Mouse (Mus musculus) left cerebral cortex, adult 18-20 months (tissue): ENCODE results near the gene Grm7. TPM values are rescaled to one million over a fixed set of nuclear protein-coding genes. Genes with fewer than 3 reads are reported as not detected.

Experiments used
- DNase-seq, 2 experiments: peaks; one replicate each; pipeline ENCODE4 v3.0.0; 2021 to 2022; ENCODE audit warnings: low spot score in 2 of 2, mixed read lengths in 1 of 2
- total RNA-seq, 2 experiments: library from RNA; stranded (reverse); gene quantifications; 2 replicates each; pipeline ENCODE4 v1.2.3; 2021

Gene Grm7
- total RNA-seq, 2 experiments from 2014 or later = 66.6 to 73.5 TPM

DNA sequence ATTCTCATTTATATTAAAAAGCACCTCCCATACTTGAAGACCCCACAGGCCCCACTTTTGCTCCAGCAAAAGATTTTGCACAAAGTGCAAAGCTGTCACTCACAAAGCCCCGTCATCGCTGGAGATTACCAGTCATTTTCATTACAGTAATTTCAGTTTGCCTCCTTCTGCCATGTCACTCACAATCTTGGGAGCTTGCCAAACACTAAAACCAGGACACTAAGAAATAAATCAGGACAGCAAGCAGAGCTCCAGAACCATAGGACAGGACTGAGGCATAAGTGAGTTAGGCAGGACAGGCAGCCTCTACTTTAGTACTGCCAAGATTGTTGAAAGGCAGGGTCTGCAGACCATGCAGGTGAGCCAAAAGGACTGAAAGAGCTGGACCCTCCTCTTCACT, 884.6 kb downstream of the Grm7 start:
- DNase-seq = no peak

GRCm38 (mm10) chr6:111558588-111558987, 913.2 kb downstream of the Grm7 start:
- no peak for DNase-seq

- no peak for DNase-seq
Observed at GRCm38 (mm10) chr6:111559459-111559858, 914.1 kb downstream of the Grm7 start.

DNA sequence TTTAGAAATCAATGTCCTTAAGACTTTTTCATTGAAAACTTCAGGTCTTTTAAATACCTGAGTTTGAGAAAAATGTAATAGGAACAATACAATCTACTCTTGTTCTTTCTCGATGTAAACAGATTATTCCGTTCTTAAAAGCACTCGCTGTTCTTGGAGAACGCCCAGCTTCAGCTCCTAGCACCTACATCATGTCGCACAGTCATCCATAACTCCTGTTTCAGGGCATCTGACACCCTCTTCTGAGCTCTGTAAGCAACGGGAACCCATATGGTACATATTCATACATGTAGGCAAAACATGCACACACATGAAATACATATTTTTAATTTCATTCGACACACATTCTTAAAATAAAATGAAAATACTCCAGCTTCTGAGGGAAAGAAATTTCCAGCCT, 916.0 kb downstream of the Grm7 start:
- DNase-seq = no peak

GRCm38 (mm10) chr6:111571471-111572088, 926.2 kb downstream of the Grm7 start:
- DNase-seq = no peak

- no peak for DNase-seq
Observed at GRCm38 (mm10) chr6:111584851-111585250, 939.5 kb downstream of the Grm7 start.

- DNase-seq = peak; percentile 21 to 50
Observed at GRCm38 (mm10) chr6:111587572-111587971, 942.2 kb downstream of the Grm7 start.

DNA sequence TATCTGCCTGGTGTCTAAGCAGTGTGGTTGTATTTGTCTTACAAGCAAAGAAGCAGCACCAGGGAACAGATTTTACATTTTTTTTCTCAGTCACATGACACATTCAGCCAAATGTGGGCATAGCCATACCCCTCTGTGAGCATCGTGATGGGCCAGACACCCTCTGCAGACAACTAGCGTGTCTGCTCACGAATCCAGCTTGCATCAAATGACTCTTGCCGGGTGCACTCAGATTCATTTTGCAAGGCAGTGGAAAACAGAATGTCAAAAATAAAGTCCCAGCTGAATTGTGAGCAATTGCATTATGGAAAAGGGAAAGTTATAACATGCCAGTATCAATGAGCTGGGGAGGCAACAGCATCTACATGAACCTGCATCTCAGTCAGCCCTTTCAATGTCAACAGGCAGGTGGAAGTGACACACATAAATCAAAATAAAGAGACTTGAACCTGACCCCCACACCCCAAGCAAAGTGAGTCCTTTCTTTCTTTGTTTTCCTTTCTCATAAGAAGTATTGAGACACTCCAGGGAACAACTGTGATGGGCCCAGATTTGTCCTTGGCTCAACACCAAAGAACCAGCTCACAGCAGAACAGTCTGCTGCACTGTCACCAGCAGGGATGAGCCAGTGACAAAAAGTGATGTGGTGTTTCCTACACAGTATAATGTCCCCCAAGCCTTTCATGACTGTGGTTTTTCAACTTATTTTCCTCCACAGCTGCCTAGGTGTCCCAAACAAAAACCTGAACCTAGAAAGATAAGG, 956.7 kb downstream of the Grm7 start:
- DNase-seq = peak; percentile 35 to 46

GRCm38 (mm10) chr6:111610396-111610795, 965.0 kb downstream of the Grm7 start:
- DNase-seq = no peak

- DNase-seq = no peak
Observed at GRCm38 (mm10) chr6:111613834-111614233, 968.5 kb downstream of the Grm7 start.
